Mouse (Mus musculus): ENCODE measurements around the gene Jph4. TPM values are rescaled to one million over a fixed set of nuclear protein-coding genes. Genes with fewer than 3 reads are reported as not detected.
A peak's percentile ranks its signal among the peaks of the same experiment; 100 is the strongest.

The Jph4 gene
- not detected for total RNA-seq (2021)

DNA sequence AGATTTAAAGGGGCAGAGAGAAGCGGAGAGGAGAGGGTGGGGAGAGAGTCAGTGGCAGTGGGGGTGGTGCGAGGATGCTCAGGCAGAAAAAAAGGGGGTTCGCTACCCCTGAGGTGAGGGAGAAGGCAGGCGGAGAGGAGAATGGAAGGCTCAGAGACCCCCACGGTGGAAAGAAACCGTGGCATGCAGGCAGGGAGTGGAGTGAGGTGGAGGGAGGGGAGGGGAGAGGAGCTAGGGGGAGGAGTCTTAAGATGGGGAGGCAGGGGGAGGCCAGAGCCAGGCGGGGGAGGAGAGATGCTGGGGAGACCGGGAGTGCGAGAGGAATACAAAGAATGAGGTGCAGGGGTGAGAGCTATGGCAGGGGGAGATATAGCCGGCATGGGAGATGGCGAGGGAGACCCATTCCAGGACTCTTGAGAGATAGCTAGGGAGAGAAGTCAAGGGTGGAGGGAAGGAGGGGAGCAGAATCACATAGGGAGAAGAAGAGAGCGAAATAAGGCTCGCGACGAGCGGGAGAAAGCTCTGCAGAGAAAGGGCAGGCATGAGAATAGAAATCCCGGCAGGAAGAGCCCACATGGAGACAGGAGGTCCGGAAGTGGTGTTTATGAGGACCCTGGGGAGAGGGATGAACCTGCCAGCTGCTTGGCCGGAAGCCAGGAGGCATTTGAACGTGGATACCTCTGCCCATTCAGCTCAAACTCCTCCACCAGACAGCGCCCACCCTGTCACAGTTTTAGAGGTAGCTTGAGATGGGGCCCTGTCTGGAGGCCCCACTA, at the start of gene Jph4:
Gene Jph4 (minus strand): TSS at position 511 of the 776 bp plus-strand sequence.
- DNase-seq (ENCODE audit: low spot score): no peak
- intact Hi-C loops (cut with DNase I): no loop called here

GRCm38 (mm10) chr14:55164172-55164806, 47.6 kb upstream of the Jph4 start:
- intact Hi-C loops (cut with DNase I): no loop called here

GRCm38 (mm10) chr14:55162168-55162567, 45.4 kb upstream of the Jph4 start:
- DNase-seq (ENCODE audit: low spot score): no peak
- intact Hi-C loops (cut with DNase I): no loop called here

More at GRCm38 (mm10) chr14:55164172-55164806, 47.6 kb upstream of the Jph4 start:
- no peak for DNase-seq (ENCODE audit: low spot score)

DNA sequence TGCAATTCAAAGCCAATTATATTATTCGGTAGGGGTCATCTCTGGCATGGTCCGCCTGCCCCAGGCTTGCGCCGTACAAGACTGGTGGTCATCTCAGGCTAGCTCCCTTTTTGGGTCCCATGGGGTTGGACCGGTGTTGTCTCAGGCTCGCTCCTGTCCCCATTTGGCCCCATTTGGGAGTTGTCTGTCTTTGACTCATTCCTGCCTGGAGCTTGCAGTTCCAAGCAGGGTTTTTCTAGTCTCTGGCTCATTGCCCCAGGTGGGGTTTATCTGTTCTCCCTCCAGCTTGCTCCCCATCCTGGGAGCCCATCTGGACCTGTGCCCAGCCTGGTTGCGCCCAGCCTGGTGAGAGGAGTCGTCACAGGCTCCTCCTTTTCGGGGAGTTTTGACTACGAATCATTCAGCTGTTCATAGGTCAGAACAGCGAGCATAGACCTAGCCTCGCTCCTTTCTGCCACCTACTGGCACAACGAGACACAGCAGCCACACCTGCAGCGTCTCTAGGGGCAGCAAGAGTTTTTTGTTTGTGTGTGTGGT, 44.4 kb upstream of the Jph4 start:
- intact Hi-C loops (cut with DNase I): loop anchor here (2.0 kb wide), 1 partner anchor 38 kb away; no protein-coding TSS in a partner anchor
- peak; percentile 13 for DNase-seq (ENCODE audit: low spot score)

- no peak for DNase-seq (ENCODE audit: low spot score)
- intact Hi-C loops (cut with DNase I): loop anchor here (2.0 kb wide), 1 partner anchor 38 kb away; no protein-coding TSS in a partner anchor
Measured at GRCm38 (mm10) chr14:55160251-55161071, 43.7 kb upstream of the Jph4 start.

GRCm38 (mm10) chr14:55157322-55158065, 40.8 kb upstream of the Jph4 start:
- intact Hi-C loops (cut with DNase I): no loop called here
- no peak for DNase-seq (ENCODE audit: low spot score)

DNA sequence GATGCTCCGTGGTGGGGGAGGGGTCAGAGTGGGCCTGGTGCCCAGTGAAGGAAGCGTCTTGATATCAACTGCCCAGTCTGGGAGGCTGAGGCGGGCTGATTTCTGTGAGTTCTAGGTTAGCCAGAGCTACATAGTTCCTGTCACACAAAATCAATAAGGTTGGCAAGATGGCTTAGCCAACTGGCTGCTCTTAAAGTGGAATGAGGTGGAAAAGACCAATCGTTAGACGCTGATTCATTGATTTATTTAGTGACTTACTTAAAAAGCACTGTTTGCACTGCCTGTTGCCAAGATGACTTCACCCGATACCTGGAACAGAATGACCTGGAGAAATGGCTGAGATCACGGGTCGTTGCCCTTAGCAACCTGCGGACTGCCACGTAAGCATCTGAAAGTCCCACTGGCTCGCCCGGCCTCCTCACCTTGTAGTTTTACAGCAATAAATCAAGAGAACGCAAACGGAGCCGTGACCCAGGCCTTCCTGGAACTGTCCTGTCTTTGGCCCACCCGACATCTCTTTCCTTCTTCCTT, 36.3 kb upstream of the Jph4 start:
- intact Hi-C loops (cut with DNase I): no loop called here
- DNase-seq (ENCODE audit: low spot score): no peak

DNA sequence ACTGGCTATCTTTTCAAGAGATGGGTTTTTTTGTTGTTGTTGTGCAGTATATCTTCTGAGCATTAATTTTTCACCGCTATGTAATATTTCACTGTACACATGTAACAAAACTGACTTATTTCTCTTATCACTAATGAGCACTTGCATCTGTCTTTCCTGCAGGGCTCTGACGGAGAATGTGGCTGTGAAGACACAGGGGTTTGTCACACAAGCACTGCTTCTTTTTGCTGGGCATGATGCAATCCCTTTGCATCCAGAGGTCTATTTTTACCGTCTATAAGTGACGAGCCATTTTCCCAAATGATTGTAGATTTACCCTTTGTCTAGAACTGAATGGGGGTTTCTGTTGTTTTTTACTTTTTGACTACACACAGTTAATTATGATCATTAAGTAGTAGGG, 35.4 kb upstream of the Jph4 start:
- intact Hi-C loops (cut with DNase I): no loop called here
- DNase-seq (ENCODE audit: low spot score): no peak

DNA sequence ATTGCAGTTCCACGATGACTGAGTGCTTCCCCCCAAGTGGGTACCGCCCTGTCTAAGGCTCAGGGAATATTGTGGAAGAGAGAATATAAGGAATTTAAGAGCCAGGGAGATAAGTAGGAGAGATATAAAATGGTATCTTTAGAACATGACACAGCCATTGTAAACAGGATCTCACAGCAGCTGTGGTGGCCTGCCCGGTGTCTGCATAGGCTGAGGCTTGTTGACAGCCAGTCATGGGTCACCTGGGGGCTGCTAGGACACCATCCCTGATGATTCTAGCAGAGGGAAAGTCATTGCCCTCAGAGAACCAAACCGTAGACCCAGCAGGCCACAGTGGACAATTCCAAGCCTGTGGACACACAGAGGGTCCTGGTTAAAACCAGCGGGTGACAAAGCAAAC, 34.2 kb upstream of the Jph4 start:
- intact Hi-C loops (cut with DNase I): no loop called here
- no peak for DNase-seq (ENCODE audit: low spot score)

GRCm38 (mm10) chr14:55149041-55149440, 32.3 kb upstream of the Jph4 start:
- intact Hi-C loops (cut with DNase I): loop anchor here (5.0 kb wide), 1 partner anchor 288 kb away; no protein-coding TSS in a partner anchor
- no peak for DNase-seq (ENCODE audit: low spot score)

DNA sequence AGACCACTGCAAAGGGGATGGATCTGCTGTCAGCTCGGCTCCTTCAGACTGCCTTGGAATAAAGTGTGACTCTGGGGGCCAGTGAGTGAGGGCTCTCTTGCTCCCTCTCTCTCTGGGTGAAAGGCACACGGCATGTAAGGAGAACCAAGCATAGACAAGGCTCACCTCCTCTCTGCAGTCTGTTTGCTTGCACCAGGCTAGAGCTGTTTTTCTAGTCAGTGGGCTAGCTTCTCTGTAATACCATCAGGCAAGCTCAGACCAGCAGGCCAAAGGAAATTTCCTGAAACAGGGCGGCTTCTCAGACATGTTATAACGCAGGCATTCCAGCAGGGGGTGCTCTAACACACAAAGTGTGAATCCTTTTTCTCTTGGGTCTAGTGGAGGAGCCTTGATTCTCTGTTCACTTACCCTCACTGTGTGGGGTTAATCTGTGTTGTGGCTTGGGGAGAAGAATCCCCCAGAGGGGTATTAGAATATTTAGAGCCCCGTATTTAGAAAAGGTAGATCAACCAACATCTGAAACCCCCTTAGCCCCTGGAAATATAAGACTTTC, 31.7 kb upstream of the Jph4 start:
- no peak for DNase-seq (ENCODE audit: low spot score)
- intact Hi-C loops (cut with DNase I): loop anchor here (5.0 kb wide), 1 partner anchor 289 kb away; no protein-coding TSS in a partner anchor

- intact Hi-C loops (cut with DNase I): loop anchor here (5.0 kb wide), 1 partner anchor 290 kb away; no protein-coding TSS in a partner anchor
- peak; percentile 44 for DNase-seq (ENCODE audit: low spot score)
Measured at GRCm38 (mm10) chr14:55146829-55147401, 30.2 kb upstream of the Jph4 start.

DNA sequence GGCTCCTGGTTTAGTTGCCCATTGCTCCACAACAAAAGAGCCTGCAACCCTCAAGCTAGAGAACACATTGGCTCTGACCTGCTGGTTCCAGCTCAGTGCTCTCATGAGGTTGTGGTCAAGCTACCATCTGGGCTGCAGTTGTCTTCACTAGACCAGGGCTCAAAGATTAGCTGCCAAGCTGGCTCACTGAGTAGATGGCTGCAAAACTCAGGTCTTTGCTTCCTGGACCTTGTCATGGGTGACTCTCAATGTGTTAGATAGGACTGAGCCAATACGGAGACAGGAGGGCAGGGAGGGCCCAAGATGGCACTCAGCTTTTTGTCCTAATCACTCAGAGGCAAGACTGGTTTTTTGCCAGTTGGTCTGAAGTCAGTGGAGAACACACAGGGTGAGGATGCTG, 29.6 kb upstream of the Jph4 start:
- no peak for DNase-seq (ENCODE audit: low spot score)
- intact Hi-C loops (cut with DNase I): loop anchor here (5.0 kb wide), 1 partner anchor 291 kb away; no protein-coding TSS in a partner anchor

DNA sequence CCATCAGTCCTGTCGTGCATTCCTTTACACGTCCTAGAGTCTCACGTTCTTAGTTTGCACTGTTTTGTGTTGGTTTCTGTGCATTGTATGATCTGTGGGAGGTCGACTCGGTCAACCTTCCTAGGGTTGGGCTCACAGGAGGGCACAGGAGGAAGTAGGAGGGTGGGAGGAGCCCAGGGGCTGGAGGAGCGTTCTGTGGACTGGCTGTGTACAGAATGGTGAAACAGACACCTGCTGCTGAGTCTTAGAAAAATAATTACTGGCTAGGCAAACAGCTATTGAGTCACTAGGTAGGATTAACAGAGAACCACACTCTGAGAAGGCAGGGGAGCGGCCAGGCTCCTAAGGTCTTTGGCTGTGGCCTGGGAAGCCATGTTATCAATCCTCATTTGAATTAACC, 22.6 kb upstream of the Jph4 start:
- intact Hi-C loops (cut with DNase I): no loop called here
- no peak for DNase-seq (ENCODE audit: low spot score)

DNA sequence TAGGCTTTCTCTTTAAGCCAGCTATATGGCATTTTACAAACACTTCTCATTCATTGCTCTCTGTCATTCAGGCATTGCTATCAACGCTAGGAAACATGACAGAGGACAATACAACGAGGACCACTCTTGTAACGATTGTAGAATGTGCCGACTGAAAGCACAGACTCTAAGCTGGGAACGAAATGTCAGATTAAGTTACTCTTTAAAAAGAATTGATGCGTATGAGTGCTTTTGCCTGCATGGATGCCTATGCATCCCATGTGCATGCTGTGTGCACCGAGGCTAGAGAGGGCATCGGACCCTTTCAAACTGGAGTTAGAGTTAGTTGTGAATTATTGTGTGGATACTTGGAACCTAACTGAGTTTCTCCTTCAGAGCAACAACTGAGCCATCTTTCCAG, 18.9 kb upstream of the Jph4 start:
- DNase-seq (ENCODE audit: low spot score): no peak
- intact Hi-C loops (cut with DNase I): no loop called here

- no peak for DNase-seq (ENCODE audit: low spot score)
- intact Hi-C loops (cut with DNase I): no loop called here
Measured at GRCm38 (mm10) chr14:55126521-55126920, 9.8 kb upstream of the Jph4 start.

DNA sequence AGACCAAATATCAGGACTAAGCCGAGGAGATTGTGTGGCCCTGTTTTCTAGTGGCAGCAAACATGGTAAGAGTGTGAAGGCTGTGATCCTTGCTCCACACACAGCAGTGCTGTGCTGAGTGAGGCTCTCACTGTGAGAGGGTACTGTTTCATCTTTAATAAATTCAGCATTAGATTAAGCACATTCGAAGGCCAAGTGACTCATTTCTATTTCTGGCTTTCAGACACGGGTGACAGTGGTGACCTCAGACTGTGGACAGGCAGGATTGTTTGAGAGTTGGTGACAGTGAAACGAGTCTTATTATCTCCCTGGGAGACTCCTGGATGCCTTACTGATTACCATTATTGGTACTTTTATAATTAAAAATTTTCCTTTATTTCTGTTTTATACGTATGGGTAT, 9.0 kb upstream of the Jph4 start:
- no peak for DNase-seq (ENCODE audit: low spot score)
- intact Hi-C loops (cut with DNase I): no loop called here

DNA sequence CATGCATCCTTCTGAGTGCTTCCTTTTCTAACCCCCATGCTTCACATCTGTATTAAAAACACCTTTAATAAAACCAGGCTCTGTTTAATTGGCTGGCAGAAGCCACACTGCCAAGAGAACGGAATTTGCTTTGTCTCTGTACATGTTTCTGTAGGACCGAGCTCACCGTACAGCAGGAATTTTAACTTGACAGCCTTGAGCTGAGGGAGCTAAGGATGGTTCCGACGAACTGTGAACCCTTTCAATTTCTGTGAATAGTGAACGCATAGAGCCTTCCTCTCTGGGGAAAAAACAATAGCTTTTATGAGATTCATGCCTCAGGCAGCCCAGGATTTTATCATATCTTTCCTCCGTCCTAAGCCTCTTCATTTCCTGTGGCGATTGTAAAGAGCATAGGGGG, 5.6 kb upstream of the Jph4 start:
- DNase-seq (ENCODE audit: low spot score): no peak
- intact Hi-C loops (cut with DNase I): loop anchor here (2.0 kb wide), 1 partner anchor 38 kb away; no protein-coding TSS in a partner anchor
